Mouse (Mus musculus) G1E (cell line): Measurements from ENCODE around the gene Med19. TPM values are rescaled to one million over a fixed set of nuclear protein-coding genes. Genes with fewer than 3 reads are reported as not detected.
A peak's percentile ranks its signal among the peaks of the same experiment; 100 is the strongest.

Experiments used
- ATAC-seq: 2 replicates; pipeline ENCODE4 v1.8.0; 2016; ENCODE audit warnings: mild to moderate bottlenecking; ENCODE audit not compliant: insufficient number of reproducible peaks, poor library complexity, low FRiP score, severe bottlenecking; ENCODE audit errors: extremely low read depth
- DNase-seq: peaks from one replicate; pipeline ENCODE4 v3.0.0; 2012; ENCODE audit warnings: low spot score
- H3K27me3 ChIP-seq: 2 replicates; pipeline ENCODE4 v1.6.1; 2012; ENCODE audit warnings: mild to moderate bottlenecking, low read length, inconsistent platforms; ENCODE audit not compliant: insufficient read depth
- H3K36me3 ChIP-seq: replicated peaks from 2 replicates; pipeline ENCODE3; 2012; ENCODE audit warnings: mild to moderate bottlenecking, inconsistent platforms
- H3K4me1 ChIP-seq: 2 replicates; pipeline ENCODE4 v1.6.1; 2012; ENCODE audit warnings: low read depth, low read length, inconsistent platforms, mixed read lengths; ENCODE audit not compliant: insufficient read depth
- H3K4me3 ChIP-seq: 2 replicates; pipeline ENCODE4 v1.5.1; 2012; ENCODE audit warnings: low read depth, mild to moderate bottlenecking, inconsistent platforms, low read length, moderate library complexity, mixed read lengths
- H3K9me3 ChIP-seq: replicated peaks from 2 replicates; pipeline ENCODE4 v1.6.1; 2012; ENCODE audit warnings: inconsistent platforms
- CTCF ChIP-seq: IDR thresholded peaks from 2 replicates; pipeline ENCODE4 v1.5.1; 2012; ENCODE audit warnings: low read depth, low read length, inconsistent platforms, mixed read lengths
- GATA1 ChIP-seq: IDR thresholded peaks from 2 replicates; pipeline ENCODE4 v1.6.1; 2012; ENCODE audit warnings: borderline replicate concordance, low read length, inconsistent platforms, mixed read lengths
- GATA2 ChIP-seq: IDR thresholded peaks from 2 replicates; pipeline ENCODE4 v1.6.1; 2012; ENCODE audit warnings: low read depth, low read length, inconsistent platforms, borderline replicate concordance
- POLR2AphosphoS5 ChIP-seq: IDR thresholded peaks from 2 replicates; pipeline ENCODE4 v1.6.1; 2012; ENCODE audit warnings: low read depth, low read length, inconsistent platforms; ENCODE audit not compliant: insufficient replicate concordance
- TAL1 ChIP-seq: conservative IDR thresholded peaks from 2 replicates; pipeline ENCODE4 v1.6.1; 2012; ENCODE audit warnings: low read depth, low read length, inconsistent platforms, mixed read lengths
- polyA plus RNA-seq: library from polyadenylated mRNA; stranded (reverse); fragments of >175 nt; gene quantifications from 2 replicates; pipeline ENCODE4 v1.2.3, GENCODE M21; 2012
- total RNA-seq, 2 experiments: library from RNA; stranded (forward) in 1 of 2; stranded (reverse) in 1 of 2; fragments of 200-1000 nt in 1 of 2; fragments of >200 nt in 1 of 2; fragmentation: Nextera tagmentation in 1 of 2; gene quantifications; 2 replicates each; pipeline ENCODE4 v1.2.3; 2014 to 2017

Gene Med19
- total and polyA plus RNA-seq, 3 experiments, result 14.8 to 51.1 (median 33.1) TPM

- peak; percentile 94 for ATAC-seq
- peak overlapping the region; percentile 90 for H3K4me3 ChIP-seq
- TF ChIP-seq POLR2AphosphoS5 (no peak), TAL1 (no peak), GATA1 (no peak), CTCF (no peak), GATA2 (no peak)
- H3K27me3 ChIP-seq, result no peaks in the 10 kb centered on the region
- peak; percentile 84 for DNase-seq
- peaks cover 30% of the 10 kb centered on the region for H3K4me1 ChIP-seq
- no peaks in the 10 kb centered on the region for H3K9me3 ChIP-seq
- peaks cover 12% of the 10 kb centered on the region for H3K36me3 ChIP-seq
Observed at GRCm38 (mm10) chr2:84715562-84716361, 37.6 kb downstream of the Med19 start.

- peaks cover 16% of the 10 kb centered on the region for H3K36me3 ChIP-seq
- ATAC-seq (no peak), DNase-seq (no peak)
- H3K9me3 ChIP-seq, result no peaks in the 10 kb centered on the region
- no peaks in the 10 kb centered on the region for H3K27me3 ChIP-seq
- H3K4me3 ChIP-seq, result peak overlapping the region; percentile 90; the same call in 1 of the 2 replicates
- TF ChIP-seq POLR2AphosphoS5 (no peak), CTCF (no peak), GATA1 (no peak), GATA2 (no peak), TAL1 (no peak)
- peaks cover 39% of the 10 kb centered on the region for H3K4me1 ChIP-seq
Observed at GRCm38 (mm10) chr2:84716423-84717355, 38.5 kb downstream of the Med19 start.

GRCm38 (mm10) chr2:84717357-84717756 lies 39.2 kb downstream of the Med19 start:
- Histone ChIP-seq H3K36me3 (peaks cover 17% of the 10 kb centered on the region), H3K27me3 (no peaks in the 10 kb centered on the region), H3K4me3 (no peak overlapping the region), H3K4me1 (peaks cover 41% of the 10 kb centered on the region), H3K9me3 (no peaks in the 10 kb centered on the region)
- TF ChIP-seq GATA2 (no peak), TAL1 (no peak), CTCF (no peak), POLR2AphosphoS5 (no peak), GATA1 (no peak)
- no peak for DNase-seq
- no peak for ATAC-seq

- no peaks in the 10 kb centered on the region for H3K9me3 ChIP-seq
- DNase-seq, result no peak
- H3K4me3 ChIP-seq, result no peak overlapping the region
- no peaks in the 10 kb centered on the region for H3K27me3 ChIP-seq
- no peak for ATAC-seq
- TF ChIP-seq GATA2, result no peak
- no peak for TF ChIP-seq GATA1
- no peak for TF ChIP-seq TAL1
- no peak for TF ChIP-seq POLR2AphosphoS5
- TF ChIP-seq CTCF, result no peak
- H3K4me1 ChIP-seq, result peaks cover 52% of the 10 kb centered on the region
- H3K36me3 ChIP-seq, result peaks cover 42% of the 10 kb centered on the region
Observed at GRCm38 (mm10) chr2:84720718-84721117, 42.5 kb downstream of the Med19 start.

GRCm38 (mm10) chr2:84721182-84721581 lies 43.0 kb downstream of the Med19 start:
- Histone ChIP-seq H3K27me3 (no peaks in the 10 kb centered on the region), H3K4me3 (no peak overlapping the region), H3K4me1 (peaks cover 52% of the 10 kb centered on the region), H3K9me3 (no peaks in the 10 kb centered on the region), H3K36me3 (peaks cover 44% of the 10 kb centered on the region)
- no peak for DNase-seq
- ATAC-seq, result no peak
- TF ChIP-seq TAL1 (no peak), POLR2AphosphoS5 (no peak), CTCF (no peak), GATA2 (no peak)

GRCm38 (mm10) chr2:84723856-84724255 lies 45.7 kb downstream of the Med19 start:
- DNase-seq (no peak), ATAC-seq (no peak)
- Histone ChIP-seq H3K36me3 (peaks cover 44% of the 10 kb centered on the region), H3K27me3 (no peaks in the 10 kb centered on the region), H3K4me3 (no peak overlapping the region), H3K9me3 (no peaks in the 10 kb centered on the region), H3K4me1 (peaks cover 47% of the 10 kb centered on the region)
- TF ChIP-seq TAL1, result no peak
- TF ChIP-seq GATA1, result no peak
- no peak for TF ChIP-seq GATA2
- no peak for TF ChIP-seq POLR2AphosphoS5
- TF ChIP-seq CTCF, result no peak
